Mouse (Mus musculus) MEL (cell line): ENCODE results near the gene Emc3.

ENCODE experiments used
- CTCF ChIP-seq, 3 experiments: IDR thresholded peaks in 2 of 3; conservative IDR thresholded peaks in 1 of 3; 2 replicates each; pipeline ENCODE4 v1.5.1; 2011 to 2012; ENCODE audit warnings: low read length in 3 of 3, low read depth in 2 of 3, mild to moderate bottlenecking in 2 of 3, improper control_type of control experiment in 1 of 3, inconsistent platforms in 1 of 3, mixed read lengths in 1 of 3, moderate library complexity in 1 of 3; ENCODE audit not compliant: control insufficient read depth in 1 of 3, insufficient read depth in 1 of 3, poor library complexity in 1 of 3, severe bottlenecking in 1 of 3
- MEF2A ChIP-seq: IDR thresholded peaks from 2 replicates; pipeline ENCODE4 v1.6.1; 2014; ENCODE audit warnings: low read depth, mild to moderate bottlenecking, inconsistent platforms, low read length, improper control_type of control experiment; ENCODE audit not compliant: poor library complexity, insufficient replicate concordance, severe bottlenecking; ENCODE audit errors: extremely low read depth
- SIN3A ChIP-seq: IDR thresholded peaks from 2 replicates; pipeline ENCODE4 v1.6.1; 2012; ENCODE audit warnings: low read length, improper control_type of control experiment, inconsistent platforms

DNA sequence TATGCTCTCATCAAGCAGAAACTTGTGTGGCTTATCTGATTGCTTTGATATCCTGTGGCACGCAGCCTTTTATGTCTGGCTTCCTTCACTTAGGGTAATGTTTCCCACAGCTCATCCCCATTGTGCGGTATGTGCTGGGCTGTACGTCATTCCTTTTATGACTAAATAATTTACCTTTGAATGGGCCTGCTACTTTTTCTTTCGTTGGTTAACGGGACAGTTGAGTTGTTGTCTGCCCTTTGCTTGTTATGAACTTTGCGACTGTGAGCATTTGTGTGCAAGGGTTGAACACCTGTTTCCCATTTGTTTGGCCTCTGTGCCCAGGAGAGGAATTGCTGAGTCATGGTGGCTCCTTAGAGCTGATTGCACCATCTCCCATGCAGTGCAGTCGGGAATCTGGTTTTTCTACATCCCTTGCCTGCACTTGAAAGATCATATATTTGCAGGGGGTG is 44.3 kb downstream of the Emc3 start:
- TF ChIP-seq SIN3A = no peak
- no peak for TF ChIP-seq CTCF (IDR thresholded peaks at IDR 0.05 in 2 of 3, conservative IDR thresholded peaks at IDR 0.05 in 1 of 3; ENCODE audit: control insufficient read depth in 1 of 3, insufficient read depth in 1 of 3, low read depth in 2 of 3, low read length in 3 of 3, poor library complexity in 1 of 3, severe bottlenecking in 1 of 3)
- TF ChIP-seq MEF2A = no peak
